Mouse (Mus musculus) left cerebral cortex, postnatal 14 days (tissue): ENCODE measurements around the gene Ddx43. TPM values are rescaled to one million over a fixed set of nuclear protein-coding genes. Genes with fewer than 3 reads are reported as not detected.
A peak's percentile ranks its signal among the peaks of the same experiment; 100 is the strongest.
"Not testable (repeated sequence)": the region's sequence is repeated elsewhere in the genome, so short reads cannot be mapped to it uniquely, and the experiment has no call there.

ENCODE experiments used
- DNase-seq, 2 experiments: peaks; one replicate each; pipeline ENCODE4 v3.0.0; 2021 to 2022; ENCODE audit warnings: low spot score in 2 of 2, mixed read lengths in 1 of 2
- intact Hi-C: fragments of 180-260 bp; cut with DNase I; formaldehyde crosslinking; loops from one replicate; pipeline ENCODE4 v1.15.1; 2025
- long read RNA-seq, 2 experiments: library from polyadenylated mRNA; stranded (forward); transcript quantifications; one replicate each; pipeline ENCODE4 v2.0.0; 2021
- total RNA-seq, 2 experiments: library from RNA; stranded (reverse); gene quantifications; 2 replicates each; pipeline ENCODE4 v1.2.3; 2021

Ddx43 gene
- total RNA-seq, result not detected
- long read RNA-seq, experiment 1, result 0 reads
- long read RNA-seq, experiment 2, result 0 reads

DNA sequence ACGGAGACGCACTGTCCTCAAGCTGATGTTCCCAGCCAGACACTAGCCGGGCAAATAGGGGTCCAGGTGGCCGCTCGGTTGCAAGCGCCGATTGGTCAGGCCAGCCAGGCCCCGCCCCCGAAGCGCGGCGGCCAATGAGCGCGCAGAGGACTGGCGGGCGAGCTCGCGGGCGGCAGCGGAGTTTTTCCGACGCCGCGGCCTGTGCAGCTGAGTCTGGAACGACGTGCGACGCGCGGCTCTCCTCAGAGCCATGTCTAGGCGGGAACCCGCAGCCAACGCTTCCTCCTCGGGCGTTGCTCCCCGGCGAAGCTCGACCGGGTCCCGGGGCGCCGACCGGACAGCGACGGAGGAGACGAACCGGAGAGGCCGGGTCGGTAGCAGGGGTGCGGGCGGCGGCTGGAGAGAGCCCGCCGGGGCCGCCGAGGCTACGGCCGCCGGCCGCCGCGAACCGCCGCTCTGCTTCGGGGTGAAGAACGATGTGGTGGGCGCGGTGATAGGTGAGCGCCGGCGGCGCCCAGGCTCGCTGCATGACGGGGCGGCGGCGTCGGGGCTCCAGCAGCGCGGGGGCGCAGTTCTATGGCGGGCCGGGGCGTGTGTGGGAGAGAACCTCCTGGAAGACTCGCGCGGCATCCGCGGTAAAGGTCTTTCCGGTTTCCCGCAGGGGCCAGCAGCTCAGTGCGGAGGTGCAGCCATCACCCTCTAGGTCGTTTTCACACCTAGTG, at the start of gene Ddx43:
TSS of gene Ddx43 (plus strand) at position 148 of the 722 bp plus-strand sequence.
- peak; percentile 18 to 31 for DNase-seq
- intact Hi-C loops, result no loop called here

DNA sequence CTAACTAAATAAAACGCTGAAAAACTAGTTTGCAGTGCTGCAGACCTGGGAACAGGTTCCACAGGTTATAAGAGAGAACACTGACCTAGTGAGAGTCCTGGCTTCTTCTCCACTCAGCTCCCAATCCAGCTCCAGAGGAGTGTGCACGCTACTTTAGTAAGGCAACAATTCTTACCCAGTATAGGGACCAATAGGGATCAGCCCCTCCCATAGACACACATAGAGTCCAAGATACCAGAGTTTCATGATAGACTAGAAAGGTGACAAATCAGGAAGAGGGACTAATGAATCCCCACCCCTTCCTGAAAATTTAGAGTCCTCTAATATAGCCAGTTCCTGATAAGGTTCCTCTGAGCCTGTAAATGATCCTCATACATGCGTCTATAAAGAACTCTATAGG, 48.6 kb upstream of the Ddx43 start:
- DNase-seq, result no peak
- intact Hi-C loops, result no loop called here

DNA sequence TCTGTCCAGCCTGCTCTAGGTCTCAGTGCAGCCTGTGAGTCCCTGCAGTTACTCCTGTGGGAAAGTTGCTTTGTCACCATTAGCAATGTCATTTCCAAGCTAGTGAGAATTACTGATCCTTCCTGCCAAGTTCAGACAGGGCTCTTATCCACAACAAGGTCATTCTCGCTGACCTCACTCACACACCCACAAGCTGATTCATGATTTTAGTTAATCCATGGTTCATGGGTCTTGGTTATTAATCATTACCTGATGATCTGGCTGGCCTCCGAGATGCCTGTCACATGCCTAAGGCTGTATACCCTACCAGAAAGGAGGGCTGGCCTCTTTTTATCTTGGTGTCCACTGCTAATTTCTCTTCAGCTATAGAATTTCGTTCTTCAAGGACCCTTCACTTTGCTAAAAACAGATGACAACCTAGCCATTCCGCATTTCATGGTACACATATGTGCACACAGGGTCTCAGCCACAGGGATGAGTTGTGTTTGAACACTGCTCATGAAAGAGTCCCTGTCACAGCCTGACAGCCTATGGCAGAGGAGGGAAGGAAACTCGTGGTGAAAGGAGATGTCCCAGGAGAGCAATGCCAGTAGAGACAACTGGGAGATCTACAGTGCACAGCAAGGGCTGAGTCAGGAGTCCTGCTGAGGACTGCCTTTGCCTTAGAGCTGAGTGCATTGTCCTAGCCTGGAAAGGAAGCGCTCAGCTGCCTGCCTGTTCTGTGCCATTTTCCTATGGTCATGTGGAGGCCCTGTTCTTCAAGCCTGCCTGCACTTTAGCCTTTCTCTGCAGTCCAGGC, 47.2 kb upstream of the Ddx43 start:
- intact Hi-C loops, DNase-seq: not testable (repeated sequence)

DNA sequence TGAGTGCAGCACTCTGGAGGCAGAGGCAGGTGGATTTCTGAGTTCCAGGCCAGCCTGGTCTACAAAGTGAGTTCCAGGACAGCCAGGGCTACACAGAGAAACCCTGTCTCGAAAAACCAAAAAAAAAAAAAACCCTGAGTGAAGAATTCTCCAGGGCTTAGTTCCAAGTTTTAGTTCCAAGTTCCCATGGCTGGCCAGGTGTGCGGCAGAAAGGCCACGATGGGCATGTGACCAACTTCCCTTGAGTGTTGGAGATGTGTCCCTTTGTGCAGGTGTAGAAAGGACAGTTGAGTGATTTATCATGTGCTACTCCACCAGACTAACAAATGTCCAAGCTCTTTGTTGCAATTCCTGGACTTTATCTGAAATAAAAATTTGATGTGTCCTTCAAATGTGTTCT, 46.4 kb upstream of the Ddx43 start:
- intact Hi-C loops, DNase-seq: not testable (repeated sequence)

DNA sequence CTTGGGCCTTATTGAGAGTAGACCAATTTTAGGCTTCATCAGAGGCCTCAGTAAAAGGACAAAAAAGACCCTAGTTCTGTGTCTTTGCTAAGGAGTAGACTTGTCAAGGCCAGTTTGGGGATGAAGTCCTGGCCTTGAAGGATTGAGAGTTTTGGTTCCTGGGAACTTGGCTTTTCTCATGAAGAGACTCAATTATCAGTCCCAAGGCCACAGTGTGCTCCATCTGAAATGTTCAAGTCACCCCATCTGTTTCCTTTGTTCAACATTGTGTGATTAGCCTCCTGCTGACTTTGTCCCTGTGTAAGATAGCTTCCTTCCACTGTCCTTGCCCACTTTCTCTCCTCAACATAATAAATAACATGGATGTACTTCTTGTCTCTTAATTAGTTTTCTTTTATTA, 45.6 kb upstream of the Ddx43 start:
- DNase-seq, intact Hi-C loops: not testable (repeated sequence)

DNA sequence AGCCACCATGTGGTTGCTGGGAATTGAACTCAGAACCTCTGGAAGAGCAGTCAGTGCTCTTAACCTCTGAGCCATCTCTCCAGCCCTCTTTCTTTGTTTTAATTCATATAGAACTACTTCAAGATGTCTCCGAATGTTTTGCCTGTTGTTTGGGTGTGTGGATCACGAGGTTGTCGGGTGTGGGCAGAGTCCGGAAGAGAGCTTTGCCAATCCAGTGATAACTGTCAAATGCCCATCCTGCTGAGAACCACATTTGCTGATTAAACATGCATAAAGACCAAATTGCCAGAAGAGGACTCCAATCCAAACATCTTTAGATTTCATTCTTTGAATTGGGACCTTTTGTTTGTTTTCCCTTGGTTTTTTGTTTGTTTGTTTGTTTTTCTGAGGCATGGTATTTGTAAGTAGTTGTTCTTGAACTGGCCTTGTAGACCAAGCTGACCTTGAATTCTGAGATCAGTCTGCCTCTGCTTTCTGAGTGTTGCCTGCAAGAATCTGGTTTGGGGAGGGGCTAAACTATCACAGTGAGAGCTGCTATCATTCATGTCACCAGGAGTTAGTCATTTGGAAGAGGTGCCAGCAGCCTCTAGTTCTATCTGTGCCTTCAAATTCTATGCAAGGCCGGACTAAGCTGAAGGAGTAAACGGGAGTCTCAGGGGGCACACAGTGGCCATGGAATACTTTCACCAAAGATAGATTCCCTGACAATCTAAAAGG, 43.9 kb upstream of the Ddx43 start:
- DNase-seq, result no peak
- intact Hi-C loops, result no loop called here

DNA sequence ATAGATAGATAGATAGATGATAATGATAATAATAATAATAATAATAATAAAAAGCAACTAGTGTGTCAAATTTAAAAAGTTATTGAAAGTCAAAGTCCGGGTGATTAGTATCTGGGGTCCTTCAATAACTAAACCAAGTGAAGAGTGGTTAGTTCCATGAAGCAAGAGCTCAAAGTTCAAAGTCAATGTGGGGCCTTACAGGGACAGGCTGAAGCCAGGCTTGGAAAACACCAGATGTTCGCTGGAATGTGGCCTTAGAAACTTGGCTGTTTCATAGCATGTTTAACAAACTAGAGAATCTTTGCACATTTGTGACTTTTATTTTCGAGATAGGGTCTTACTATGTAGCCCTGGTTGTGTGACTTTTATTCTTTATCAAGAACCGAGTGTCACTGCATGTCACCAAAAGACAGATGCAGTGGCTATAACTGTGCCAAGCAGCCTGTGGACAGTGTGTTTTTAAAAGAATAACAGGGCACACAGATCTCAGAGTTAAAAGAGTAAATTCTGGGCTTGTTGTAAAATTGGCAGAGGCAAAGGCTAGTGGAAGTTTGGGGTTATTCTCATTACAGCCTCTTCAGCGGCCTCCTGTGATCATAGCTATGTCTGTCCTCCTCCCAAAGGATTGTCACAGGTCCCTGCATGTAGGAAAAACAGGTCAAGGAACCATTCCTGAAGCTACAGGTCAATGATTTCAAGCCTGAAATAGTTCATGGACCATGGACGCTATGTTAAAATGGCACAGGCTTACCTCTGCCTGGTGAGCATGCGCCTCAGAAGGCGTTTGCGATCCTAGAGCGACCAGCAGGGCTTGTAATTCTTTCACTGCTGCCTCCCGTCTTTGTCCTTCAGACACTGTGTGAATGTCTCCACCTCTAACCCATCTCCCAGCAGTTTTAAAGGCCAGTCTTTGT, 40.7 kb upstream of the Ddx43 start:
- no peak for DNase-seq
- intact Hi-C loops, result no loop called here

DNA sequence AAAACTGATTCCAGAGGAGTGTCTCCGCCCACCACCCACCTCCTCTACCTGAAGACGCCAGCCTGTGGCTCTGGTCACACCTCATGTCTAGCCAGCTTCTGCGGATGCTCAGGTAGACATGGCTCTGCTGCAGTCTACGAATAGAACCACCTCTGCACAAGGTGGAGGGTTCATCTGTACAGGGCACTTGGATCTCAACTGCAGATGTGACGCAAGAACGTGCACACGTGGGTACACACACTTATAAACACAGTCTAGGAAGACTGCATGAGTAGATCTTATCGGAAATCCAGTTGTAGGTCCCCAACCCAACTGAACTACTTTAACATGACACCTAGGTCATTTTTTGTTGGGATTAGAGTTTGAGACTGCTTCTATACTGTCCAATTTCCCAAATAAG, 40.0 kb upstream of the Ddx43 start, which contains the start of gene Gsta2:
TSS of gene Gsta2 (minus strand) at position 178 of the 400 bp plus-strand sequence.
- intact Hi-C loops, result no loop called here

DNA sequence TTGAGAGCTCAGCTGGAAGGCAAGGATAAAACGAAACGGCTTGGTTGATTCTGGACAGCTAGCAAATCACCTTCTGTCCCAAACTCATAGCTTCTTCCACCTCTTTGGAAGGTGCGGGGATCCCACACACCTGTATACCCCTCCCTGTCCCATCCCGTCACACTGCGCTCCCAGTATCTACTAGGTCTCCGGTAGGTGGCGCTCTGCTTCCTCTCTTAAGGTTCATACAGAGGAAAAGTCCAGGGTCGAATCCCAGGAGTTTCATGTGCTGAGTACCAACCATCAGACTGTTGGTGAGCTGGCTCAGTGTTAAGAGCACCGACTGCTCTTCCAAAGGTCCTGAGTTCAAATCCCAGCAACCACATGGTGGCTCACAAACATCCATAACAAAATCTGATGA, 37.5 kb upstream of the Ddx43 start:
- intact Hi-C loops, result no loop called here
- DNase-seq, result peak; percentile 12 to 54

More for the DNA sequence above, 40.0 kb upstream of the Ddx43 start, which contains the start of gene Gsta2:
- no peak for DNase-seq

DNA sequence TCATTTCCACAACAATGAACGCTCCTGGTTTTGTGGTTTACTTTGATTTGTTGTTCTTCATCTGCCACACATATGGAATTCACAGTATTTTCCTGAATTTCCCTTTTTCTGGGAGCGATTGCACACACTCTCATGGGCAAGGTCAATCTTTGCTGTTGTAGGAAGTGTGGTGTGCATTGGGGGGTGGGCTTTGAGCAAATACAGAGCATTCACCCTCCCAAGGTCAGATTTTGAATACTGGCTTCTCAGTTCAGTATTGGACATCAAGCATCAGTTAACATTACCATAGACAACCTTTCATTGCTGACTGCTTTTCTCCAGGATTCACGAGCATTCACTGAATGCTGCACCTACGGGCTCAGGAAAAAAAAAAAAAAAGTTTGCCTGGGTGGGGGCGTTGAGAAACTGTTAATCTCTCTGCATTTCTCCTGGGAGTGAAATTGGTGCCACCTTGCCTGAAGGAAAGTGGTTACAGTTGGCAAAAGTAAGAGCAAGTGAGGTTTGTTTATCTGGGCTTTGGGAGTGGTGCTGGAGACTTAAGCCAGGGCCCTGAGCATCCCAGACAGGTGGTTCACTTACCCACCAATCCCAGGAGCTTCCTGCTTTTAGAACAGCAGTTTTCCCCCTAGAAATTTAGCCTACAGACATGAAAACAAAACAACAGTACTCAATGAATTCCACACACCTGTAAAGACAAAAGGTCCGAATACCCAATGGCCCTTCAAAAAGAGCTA, 35.7 kb upstream of the Ddx43 start:
- intact Hi-C loops, result no loop called here
- DNase-seq, result no peak

DNA sequence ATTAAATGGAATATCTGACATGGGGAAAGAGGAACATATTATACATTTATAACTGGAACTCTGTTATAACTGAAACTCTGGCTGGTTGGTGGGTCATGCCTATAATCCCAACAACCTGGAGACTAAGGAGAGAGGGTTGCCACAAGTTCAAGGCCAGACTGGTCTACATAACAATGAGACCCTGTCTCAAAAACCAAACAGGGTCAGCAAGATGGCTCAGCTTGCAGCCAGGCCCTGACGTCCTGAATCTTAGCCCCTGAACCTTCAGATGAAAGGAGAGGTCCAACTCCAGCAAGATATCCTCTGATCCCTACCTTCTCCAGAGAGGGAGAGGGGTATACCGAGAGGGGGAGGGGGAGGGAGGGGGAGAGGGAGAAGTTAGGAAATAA, 35.1 kb upstream of the Ddx43 start:
- intact Hi-C loops, result no loop called here

DNA sequence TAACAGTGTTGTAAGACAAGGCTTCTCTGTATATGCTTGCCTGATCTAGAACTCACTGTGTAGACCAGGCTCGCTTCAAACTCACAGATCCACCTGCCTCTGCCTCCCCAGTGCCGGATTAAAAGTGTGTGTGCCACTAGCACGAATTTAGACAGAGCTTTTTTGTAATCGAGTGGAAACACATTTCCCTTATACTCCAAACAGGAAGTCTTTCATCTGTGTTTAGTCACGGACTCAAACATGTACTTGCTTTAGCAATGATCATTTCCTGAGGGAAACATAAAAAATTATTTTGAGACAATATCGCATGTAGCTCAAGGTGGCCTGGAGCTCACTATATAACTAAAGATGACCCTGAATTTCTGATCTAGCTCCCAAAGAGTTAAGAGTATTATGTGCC, 32.2 kb upstream of the Ddx43 start:
- intact Hi-C loops, result no loop called here
- DNase-seq, result no peak

More for the DNA sequence above, 35.1 kb upstream of the Ddx43 start:
- no peak for DNase-seq

DNA sequence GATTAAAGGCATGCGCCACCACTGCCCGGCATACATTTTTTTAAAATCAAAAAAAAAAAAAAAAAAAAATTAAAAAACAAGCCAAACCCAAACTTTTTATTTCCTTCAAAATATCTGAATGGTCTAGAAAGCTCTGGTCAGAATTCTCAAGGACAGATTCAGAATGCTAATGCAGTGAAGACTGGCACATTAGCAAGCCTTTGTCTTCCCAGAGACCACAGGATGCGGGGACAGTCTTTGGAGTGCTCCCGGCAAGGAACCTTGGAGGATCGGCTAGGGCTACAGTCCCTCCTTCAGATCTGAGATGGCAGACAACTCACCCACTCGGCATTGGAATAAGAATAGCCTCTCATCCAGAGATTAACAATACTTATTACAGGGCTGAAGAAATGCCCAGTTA, 30.9 kb upstream of the Ddx43 start:
- no peak for DNase-seq
- intact Hi-C loops, result no loop called here

DNA sequence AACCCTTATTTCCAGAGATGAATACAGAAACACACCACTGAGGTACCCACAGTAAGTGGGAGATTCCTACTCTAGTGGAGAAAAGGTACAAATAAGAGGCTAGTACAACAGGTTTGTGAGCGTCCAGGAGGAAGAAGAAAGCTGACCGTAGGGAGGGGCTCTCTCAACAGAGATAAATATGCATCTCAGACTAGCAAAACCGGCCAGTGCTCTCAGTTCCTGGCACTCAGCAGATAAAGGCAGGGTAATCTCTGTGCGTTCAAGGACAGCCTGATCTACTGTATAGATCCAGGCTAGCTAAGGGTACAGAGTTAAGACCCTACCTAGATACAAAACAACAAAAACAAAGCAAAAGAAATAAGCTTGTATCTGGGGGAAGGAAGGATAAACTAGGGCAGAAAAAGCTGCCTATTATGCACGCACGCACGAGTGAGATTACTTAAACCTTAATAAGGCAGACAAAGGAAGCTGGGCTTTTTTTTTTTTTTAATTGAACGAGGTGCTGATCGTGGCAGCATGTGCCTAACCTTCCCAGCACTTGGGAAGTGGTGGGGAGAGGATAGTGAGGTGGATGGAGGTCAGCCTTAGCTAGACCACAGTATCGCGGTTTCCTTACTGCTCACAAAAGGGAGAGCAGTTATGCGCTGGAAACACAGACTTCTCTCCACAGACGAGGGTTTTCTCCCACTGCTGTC, 29.6 kb upstream of the Ddx43 start:
- no peak for DNase-seq
- intact Hi-C loops, result no loop called here

DNA sequence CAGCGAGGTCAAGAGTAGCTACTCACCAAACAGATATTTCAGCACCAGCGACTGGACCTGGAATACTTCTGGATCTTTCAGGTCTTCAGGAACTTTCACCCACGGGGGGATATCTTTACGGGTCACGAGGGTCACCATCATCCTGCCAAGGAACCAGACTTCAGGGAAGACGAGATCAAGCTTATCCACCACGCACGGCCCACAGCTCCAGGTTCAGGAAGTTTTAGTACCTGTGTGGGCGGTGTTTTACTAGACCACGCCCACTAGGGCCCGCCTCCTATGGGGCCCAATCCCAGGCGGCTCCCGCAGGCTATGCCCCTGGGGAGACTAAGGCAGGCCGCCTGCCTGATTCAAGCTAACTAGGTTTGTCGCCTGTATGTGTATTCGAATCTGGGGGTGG, 27.6 kb upstream of the Ddx43 start, which contains the start of gene Dppa5a:
TSS of gene Dppa5a (minus strand) at position 219 of the 400 bp plus-strand sequence.
- DNase-seq, intact Hi-C loops: not testable (repeated sequence)

DNA sequence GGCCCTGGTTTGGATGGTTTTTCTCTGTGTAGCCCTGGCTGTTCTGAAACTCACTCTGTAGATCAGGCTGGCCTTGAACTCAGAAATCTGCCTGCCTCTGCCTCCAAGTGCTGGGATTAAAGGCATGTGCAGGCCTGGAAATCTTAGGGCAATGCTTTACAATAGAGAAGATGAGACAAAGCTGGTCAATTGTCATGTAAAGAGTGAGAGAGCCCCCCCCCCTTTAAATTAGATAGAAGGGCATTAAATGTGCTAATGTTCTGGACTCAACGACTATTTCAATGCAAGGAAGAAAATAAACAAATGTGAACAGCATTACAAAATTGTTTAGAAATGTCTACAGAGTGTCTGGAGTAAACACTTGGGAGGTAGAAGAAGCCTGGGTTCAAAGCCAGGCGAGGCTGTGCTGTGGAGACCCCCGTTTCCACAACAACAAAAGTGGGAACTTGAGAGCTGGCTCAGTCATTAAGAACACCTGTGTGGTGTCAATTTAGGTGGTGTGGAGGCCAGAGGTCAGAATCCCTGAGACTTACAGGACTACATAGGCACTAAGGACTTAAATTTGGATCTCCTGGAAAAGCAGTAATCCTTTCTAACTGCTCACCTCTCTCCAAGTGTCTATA, 26.8 kb upstream of the Ddx43 start:
- intact Hi-C loops, result no loop called here
- DNase-seq, result no peak

DNA sequence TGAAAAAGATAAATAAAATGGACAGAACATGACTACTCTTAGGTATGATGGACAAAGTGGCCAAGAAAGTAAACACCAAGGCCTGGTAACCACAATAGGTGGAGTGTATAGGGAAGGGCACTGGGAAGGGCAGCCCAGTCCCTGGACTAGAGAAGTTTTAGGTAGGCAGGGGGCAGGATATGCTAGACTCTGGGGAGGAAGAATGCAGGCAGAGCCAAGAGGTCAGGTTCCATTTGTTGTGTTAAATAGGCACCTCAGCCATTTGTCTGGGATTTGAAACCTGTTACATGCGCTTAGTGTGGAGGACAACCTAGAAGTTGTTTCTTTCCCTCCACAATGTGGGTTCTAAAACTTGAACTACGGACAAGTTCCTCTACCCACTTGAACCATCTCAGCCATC, 26.2 kb upstream of the Ddx43 start:
- intact Hi-C loops, result no loop called here
- no peak for DNase-seq
